Mouse (Mus musculus): ENCODE measurements around the gene Zfp846.

Gene Zfp846

DNA sequence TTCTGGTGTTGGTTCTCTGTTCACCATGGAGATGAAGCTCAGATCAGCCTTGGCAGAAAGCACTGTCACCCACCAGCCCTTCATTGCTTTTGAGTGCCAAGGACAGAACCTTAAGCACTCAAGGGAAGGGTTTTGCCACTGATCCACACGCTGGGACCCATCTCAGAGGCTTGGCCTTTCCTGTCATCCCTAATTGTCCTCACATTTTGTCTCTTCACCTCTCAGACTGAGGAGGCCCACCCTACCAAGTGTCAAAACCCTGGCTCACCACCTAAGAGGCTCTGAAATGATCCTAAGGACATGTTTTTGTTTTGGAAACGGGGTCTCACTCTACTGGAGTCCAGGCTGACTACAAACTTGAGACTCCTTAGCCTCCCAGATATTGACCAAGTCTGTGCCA lies 55.7 kb downstream of the Zfp846 start:
- no peak for DNase-seq (ENCODE audit: low read depth, low spot score)

DNA sequence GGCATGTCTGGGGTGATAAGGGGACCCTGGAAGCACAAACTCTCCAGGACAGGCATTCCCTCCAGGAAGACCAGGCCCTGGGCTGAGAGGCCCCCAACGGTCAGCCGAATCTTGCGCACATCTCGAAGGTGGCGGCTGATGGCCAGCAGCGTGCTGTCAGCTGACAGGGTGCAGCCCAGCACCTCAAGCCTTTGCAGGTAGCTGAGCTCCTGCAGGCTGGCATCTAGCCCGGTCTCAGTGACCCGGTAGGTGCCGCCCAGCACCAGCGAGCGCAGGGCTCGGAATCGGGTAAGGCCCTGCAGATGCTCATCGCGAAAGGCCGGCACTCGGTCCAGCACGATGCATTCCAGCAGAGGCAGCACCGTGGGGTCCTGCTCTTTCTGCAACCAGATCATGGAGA lies 57.5 kb downstream of the Zfp846 start:
- DNase-seq (ENCODE audit: low read depth, low spot score), result no peak

DNA sequence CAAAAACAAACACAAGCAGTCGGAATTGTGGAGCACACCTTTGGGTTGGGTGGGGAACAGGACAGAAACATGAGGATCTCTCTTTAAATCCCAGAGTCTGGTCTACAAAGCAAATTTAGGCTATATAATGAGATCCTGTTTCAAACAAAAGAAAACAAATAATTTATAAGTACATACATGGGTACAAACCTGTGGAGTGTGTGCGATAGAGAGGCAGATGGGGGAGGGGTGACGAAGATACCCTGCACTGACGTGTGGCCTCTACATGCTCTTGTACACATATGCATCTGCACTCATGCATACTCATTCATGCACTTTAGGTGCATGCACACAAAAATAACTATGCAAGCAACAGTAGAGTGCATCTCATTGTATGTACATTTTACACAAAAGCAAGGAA lies 58.4 kb downstream of the Zfp846 start:
- DNase-seq (ENCODE audit: low read depth, low spot score), result no peak

DNA sequence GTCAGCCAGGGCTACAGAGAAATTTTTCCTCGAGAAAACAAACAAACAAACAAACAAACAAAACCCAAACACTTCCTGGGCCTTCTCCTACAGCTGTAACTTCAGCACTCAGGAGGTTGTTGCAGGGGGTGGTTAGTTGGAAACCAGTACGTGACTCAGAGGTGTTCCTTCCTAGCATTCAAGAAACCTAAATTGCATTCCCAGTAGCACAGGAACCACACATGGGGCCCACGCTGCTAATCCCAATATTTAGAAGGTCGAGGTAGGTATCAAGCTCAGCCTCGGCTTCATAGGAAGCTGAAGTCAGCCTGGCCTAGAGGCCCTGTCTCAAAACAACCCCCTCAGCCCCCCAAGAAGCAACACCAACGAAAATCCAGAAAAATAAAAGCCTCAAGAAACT lies 60.4 kb downstream of the Zfp846 start:
- no peak for DNase-seq (ENCODE audit: low read depth, low spot score)

DNA sequence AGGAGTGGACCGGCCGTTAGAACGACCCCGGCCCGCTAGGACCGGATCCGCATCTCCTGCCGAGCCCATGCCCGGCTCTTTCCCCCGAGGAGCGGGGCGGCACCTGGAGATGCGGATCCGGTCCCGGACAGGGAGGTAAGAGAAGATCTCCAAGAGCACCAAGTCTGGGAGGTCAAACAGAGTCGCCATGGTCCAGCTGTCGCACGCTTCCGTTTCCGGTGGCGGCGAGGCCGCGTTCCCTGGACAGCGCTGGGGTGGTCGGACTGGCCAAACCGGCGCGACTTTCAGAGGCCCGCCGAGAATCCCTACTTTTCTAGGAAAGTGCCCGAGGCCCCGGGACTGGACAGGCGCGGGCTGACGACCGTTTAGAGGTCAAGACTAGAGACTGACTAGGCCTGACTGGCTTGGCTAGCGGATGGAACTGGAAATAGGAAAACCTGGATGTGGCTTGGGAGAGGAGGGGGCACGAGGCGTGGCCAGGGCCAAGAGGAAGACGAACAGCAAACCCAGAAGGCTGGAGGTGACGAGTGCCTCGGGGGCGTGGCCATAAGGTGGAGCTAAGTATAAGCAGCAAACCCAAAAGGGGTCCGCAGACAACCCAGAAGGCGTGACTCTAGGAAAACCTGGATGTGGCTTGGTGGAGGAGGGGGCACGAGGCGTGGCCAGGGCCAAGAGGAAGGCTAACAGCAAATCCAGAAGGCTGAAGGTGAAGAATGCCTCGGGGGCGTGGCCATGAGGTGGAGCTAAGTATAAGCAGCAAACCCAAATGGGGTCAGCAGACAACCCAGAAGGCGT lies 61.2 kb downstream of the Zfp846 start, which contains the start of gene Ubl5:
TSS of gene Ubl5 (plus strand) at position 778 of the 795 bp plus-strand sequence.
- DNase-seq (ENCODE audit: low read depth, low spot score), result peak; percentile 66

DNA sequence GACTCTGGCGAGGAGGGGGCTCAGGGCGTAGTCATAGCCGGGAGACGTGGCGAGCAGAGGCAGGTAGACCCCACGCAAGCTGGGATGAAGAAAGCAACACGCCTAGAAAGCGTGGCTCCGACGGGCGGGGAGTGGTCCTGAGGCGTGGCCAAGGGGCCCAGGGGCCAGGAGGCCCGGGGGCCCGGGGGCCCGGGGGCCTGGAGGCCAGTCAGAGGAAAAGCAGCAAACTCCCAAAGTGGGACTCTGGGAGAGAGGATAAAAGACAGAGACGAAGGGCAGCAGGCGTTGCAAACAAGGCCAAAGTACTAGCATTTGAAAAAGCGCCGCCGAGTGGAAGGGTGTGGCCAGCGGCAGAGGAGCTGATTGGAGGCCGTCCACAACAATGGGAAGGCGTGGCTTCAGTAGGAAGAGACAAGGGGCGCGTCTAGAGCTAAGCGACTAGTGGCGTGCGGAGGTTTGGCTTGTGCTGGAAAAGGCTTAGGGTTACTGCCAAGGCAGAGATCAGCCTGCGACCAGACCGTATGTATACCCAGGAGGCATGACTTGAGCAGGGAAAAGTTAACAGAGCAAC lies 61.9 kb downstream of the Zfp846 start:
- DNase-seq (ENCODE audit: low read depth, low spot score), result peak; percentile 61

DNA sequence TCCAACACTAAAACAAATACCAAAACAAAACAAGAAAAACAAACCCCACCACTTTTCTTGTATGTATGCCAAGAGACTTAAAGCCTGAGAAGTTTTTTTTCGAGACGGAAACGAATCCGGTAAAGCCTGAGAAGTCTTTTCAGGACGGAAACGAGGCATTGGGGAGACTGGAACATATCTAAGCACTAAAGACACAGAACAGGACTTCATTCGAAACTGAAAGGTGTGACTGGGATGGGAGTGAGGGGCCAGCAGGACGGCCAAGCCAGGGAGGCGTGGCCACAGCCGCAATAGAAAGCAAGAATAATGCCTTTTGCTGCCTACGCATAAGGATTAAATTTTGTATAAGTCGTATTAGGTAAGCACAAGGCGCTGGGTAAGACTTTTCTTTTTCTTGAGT lies 62.7 kb downstream of the Zfp846 start:
- no peak for DNase-seq (ENCODE audit: low read depth, low spot score)

DNA sequence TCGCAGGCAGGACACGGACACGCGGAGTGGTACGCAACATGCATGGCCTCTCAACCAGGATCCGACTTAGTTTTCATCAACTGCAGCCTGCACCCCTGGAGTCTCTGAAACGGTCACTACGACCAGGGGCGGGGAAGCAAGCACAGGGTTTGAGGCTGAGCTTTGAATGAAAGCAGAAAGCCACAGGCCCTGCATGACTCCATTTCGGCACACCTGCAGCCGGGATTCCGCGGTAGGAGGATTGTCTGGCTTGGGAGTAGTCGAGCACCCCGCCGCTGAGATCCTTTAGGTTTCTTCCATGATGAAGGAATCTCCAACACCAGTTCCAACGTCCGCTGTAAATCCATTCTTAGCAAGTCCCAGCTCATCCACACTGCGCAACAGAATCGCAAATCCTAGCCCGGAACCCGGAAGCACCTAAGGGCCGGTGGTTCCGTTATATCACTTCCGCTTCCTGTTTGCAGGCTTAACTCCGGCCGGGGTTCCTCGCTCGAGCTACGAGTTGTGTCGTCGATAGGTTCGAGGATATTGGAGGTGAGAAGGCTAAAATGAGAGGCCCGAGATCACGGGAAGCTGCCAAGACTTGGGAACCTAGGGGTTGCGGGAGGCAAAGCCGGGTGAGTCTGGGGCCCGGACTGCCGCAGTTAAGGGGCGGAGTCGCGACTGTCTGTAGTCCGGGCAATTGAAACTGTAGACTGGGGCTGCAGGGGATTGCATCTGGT lies 63.4 kb downstream of the Zfp846 start, which contains the start of gene Fbxl12:
TSS of gene Fbxl12 (minus strand) at position 408 of the 722 bp plus-strand sequence.
- peak; percentile 78 for DNase-seq (ENCODE audit: low read depth, low spot score)

DNA sequence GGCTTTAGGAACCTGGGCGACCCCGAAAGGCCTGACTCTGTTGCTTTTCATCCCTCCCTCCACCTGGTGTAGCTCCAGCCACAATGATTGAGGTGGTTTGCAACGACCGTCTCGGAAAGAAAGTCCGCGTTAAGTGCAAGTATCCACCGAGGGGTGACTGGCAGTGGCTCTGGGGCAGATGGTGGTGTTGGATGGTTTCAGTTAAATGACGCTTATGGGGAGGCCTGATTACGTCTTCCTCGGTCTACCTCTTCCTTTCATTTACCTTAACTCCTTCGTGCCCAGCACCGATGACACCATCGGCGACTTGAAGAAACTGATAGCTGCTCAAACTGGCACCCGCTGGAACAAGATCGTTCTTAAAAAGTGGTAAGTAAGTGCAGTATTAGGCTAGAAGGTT lies 64.0 kb downstream of the Zfp846 start:
- DNase-seq (ENCODE audit: low read depth, low spot score), result no peak

DNA sequence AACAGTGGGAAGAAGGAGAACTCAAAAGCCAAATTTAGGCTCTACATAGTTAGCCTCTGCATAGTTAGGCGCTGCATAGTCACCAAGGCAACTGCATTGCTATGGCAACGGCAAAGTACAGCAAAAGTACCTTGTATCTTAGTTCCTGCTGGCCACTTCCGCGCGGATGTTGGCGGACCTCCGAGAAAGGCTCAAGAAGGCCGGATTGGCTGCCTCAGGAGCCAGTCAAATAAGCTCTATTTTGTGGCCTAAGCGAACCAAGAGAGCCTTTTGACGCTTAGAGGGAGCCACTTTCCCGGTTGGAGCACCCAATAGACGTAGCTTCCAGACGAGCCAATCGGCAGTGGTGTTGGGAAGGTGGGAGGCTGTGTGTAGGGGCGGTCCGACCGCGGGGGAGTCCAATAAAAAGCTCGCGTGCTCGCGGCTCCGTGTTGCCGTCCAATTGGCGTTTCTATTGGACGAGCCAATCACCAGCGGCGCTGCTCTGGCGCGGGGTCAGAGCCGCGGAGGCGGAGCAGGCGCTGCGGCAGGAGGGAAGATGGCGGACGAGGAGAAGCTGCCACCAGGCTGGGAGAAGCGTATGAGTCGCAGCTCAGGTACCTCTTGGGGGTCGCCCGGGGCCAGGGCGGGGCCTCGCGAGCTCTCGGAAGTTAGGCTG lies 70.6 kb downstream of the Zfp846 start, which contains the start of gene Pin1:
TSS of gene Pin1 (plus strand) at position 494 of the 658 bp plus-strand sequence.
- peak; percentile 97 for DNase-seq (ENCODE audit: low read depth, low spot score)

DNA sequence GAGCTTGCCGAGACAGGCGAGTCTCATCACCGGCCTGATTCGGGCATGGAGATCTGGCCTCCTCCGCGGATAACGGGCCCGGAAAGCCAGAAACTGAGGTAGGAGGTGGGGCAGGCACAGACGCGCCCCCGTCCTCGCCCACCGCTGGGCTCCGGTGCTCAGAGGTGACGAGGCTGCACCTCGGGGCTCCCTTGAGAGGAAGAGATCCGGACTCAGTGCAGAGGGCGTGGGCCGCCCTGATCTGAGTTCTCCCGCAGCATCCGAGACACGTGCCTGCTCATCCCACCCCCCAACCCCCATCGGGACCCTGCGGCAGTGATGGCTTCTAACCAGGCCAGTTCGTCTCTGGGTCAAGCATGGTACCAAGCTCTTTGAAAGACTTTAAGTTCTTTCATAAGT lies 71.2 kb downstream of the Zfp846 start:
- DNase-seq (ENCODE audit: low read depth, low spot score), result no peak

DNA sequence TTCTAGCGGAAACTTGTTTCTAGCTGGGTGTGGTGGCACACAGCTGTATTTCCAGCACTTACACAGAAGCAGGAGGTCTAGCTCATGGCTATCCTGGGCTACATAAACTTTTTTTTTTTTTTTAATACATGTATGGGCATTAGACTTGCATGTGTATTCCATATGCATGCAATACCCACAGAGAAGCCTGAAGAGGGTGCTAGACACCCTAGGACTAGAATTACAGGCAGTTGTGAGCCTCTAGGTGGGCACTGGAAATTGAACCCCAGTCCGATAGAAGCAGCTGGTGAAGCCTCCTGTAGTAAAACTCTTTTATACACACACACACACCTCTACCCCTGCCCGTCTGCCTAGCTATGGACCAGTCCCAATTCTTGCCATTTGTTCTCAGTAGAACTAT lies 72.8 kb downstream of the Zfp846 start:
- no peak for DNase-seq (ENCODE audit: low read depth, low spot score)
